Mouse (Mus musculus): Measurements from ENCODE around the gene Stk33. TPM values are rescaled to one million over a fixed set of nuclear protein-coding genes. Genes with fewer than 3 reads are reported as not detected.

The Stk33 gene
- total and polyA plus RNA-seq, 3 experiments = not detected

DNA sequence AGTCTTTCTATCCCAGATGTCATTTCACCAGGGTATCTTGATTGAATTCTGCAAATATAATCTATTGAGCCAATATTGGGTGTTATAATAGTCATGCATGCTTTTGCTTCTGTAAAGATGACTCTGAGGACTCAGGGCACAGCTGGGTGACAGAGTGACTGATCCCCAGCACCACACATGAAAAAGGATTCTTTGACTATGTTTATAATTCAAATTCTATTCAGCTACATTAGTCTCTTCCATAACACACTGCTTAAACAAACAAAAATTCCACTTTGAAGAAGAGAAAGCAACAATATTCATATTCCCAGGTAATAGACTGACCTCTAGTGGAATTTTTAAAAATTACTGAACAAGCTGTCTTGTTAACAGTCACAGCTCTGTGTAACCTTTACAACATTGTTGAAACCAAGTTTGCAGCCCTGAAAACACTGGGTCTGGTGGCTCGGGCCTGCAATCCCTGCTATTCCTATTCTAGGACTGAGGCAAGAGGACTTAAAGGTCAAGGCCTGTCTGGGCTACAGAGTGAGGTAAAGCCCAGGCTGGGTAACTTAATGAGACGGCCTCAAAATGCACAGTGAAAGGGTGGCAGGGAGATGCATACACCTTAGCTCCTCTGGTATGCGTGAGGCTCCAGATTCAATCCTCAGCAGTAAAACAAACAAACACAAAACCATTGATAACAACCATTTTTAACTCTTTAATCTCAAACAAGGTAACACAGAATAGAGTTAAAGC is 14.3 kb downstream of the Stk33 start:
- Histone ChIP-seq H3K27ac (ENCODE audit: control insufficient read depth, low read depth, low read length) (no peak overlapping the region), H3K79me2 (ENCODE audit: control insufficient read depth, insufficient read depth, low read length, poor library complexity) (no peaks in the 10 kb centered on the region), H3K9ac (ENCODE audit: control insufficient read depth, low read depth, low read length, poor library complexity, severe bottlenecking) (no peak overlapping the region), H3K9me3 (replicated peaks; ENCODE audit: insufficient read depth, low read length) (no peaks in the 10 kb centered on the region), H3K27me3 (ENCODE audit: control insufficient read depth in 1 of 2, insufficient read depth in 2 of 2, low read length in 2 of 2) (peaks cover 4 to 7% of the 10 kb centered on the region in 2 experiments), H3K36me3 (ENCODE audit: control insufficient read depth in 1 of 2, insufficient read depth in 2 of 2, low read length in 2 of 2) (no peaks in the 10 kb centered on the region), H3K4me1 (ENCODE audit: control insufficient read depth in 1 of 2, insufficient read depth in 2 of 2, low read length in 2 of 2) (no peaks in the 10 kb centered on the region), H3K4me3 (ENCODE audit: control insufficient read depth in 1 of 2, insufficient read depth in 1 of 2, low read depth in 2 of 2, low read length in 2 of 2) (no peak overlapping the region)
- TF ChIP-seq RAD21 (IDR thresholded peaks at IDR 0.05; ENCODE audit: low read depth, low read length) = peak; percentile 95
- peak; percentile 75 for TF ChIP-seq SMC3 (IDR thresholded peaks at IDR 0.05; ENCODE audit: low read depth, low read length)
- no peak for TF ChIP-seq ELF1 (IDR thresholded peaks at IDR 0.05; ENCODE audit: low read depth, low read length)
- peak; percentile 21 to 76 (median 30); a peak in 4 of 6 replicates for TF ChIP-seq CTCF (IDR thresholded peaks at IDR 0.05 in 2 of 3, conservative IDR thresholded peaks at IDR 0.05 in 1 of 3; ENCODE audit: control insufficient read depth in 1 of 3, insufficient read depth in 1 of 3, low read depth in 2 of 3, low read length in 3 of 3, poor library complexity in 1 of 3, severe bottlenecking in 1 of 3)
- TF ChIP-seq RCOR1 (IDR thresholded peaks at IDR 0.05; ENCODE audit: low read depth, low read length) = no peak
- peak; percentile 71 for TF ChIP-seq ZC3H11A (IDR thresholded peaks at IDR 0.05; ENCODE audit: low read depth, low read length)
- peak; percentile 32 for DNase-seq (ENCODE audit: low read depth, low spot score)

DNA sequence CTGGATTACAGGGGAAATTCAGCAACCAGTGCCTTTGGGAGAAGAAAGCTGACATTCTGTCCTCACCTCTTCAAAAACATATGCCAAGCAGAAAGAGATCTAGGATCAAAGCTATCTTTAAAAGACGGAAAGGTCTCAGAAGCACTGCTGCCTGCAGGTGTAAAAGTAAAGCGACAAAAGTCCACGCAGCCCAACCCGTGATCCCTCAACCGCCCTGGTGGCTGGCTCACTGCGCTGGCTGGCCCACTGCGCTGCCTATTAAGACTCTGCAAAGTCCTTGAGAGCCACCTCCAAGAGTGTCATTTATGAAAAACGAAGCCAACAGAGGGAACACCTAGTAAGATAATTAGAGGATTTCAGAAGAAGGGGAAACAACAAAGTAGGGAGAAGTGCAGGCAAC is 16.1 kb downstream of the Stk33 start:
- Histone ChIP-seq H3K36me3 (ENCODE audit: control insufficient read depth in 1 of 2, insufficient read depth in 2 of 2, low read length in 2 of 2) (no peaks in the 10 kb centered on the region), H3K27me3 (ENCODE audit: control insufficient read depth in 1 of 2, insufficient read depth in 2 of 2, low read length in 2 of 2) (peaks cover 0 to 2% of the 10 kb centered on the region in 2 experiments; a peak in 1 of 4 replicates), H3K79me2 (ENCODE audit: control insufficient read depth, insufficient read depth, low read length, poor library complexity) (no peaks in the 10 kb centered on the region), H3K9ac (ENCODE audit: control insufficient read depth, low read depth, low read length, poor library complexity, severe bottlenecking) (no peak overlapping the region), H3K27ac (ENCODE audit: control insufficient read depth, low read depth, low read length) (no peak overlapping the region), H3K4me3 (ENCODE audit: control insufficient read depth in 1 of 2, insufficient read depth in 1 of 2, low read depth in 2 of 2, low read length in 2 of 2) (no peak overlapping the region), H3K4me1 (ENCODE audit: control insufficient read depth in 1 of 2, insufficient read depth in 2 of 2, low read length in 2 of 2) (no peaks in the 10 kb centered on the region), H3K9me3 (replicated peaks; ENCODE audit: insufficient read depth, low read length) (no peaks in the 10 kb centered on the region)
- DNase-seq (ENCODE audit: low read depth, low spot score) = no peak
- no peak for TF ChIP-seq MXI1 (IDR thresholded peaks at IDR 0.05; ENCODE audit: low read depth, low read length)
- TF ChIP-seq SIN3A (IDR thresholded peaks at IDR 0.05; ENCODE audit: low read length) = no peak

- Histone ChIP-seq H3K36me3 (ENCODE audit: control insufficient read depth in 1 of 2, insufficient read depth in 2 of 2, low read length in 2 of 2) (no peaks in the 10 kb centered on the region), H3K9ac (ENCODE audit: control insufficient read depth, low read depth, low read length, poor library complexity, severe bottlenecking) (no peak overlapping the region), H3K9me3 (replicated peaks; ENCODE audit: insufficient read depth, low read length) (no peaks in the 10 kb centered on the region), H3K79me2 (ENCODE audit: control insufficient read depth, insufficient read depth, low read length, poor library complexity) (no peaks in the 10 kb centered on the region), H3K27me3 (ENCODE audit: control insufficient read depth in 1 of 2, insufficient read depth in 2 of 2, low read length in 2 of 2) (peaks cover 2 to 9% of the 10 kb centered on the region in 2 experiments), H3K4me1 (ENCODE audit: control insufficient read depth in 1 of 2, insufficient read depth in 2 of 2, low read length in 2 of 2) (no peaks in the 10 kb centered on the region), H3K27ac (ENCODE audit: control insufficient read depth, low read depth, low read length) (no peak overlapping the region), H3K4me3 (ENCODE audit: control insufficient read depth in 1 of 2, insufficient read depth in 1 of 2, low read depth in 2 of 2, low read length in 2 of 2) (no peak overlapping the region)
- no peak for TF ChIP-seq CHD2 (IDR thresholded peaks at IDR 0.05; ENCODE audit: low read length)
- DNase-seq (ENCODE audit: low read depth, low spot score) = no peak
Observed at GRCm38 (mm10) chr7:109405491-109405890, 33.4 kb downstream of the Stk33 start.

Data from MEL (cell line).